Mouse (Mus musculus) T-cell, adult 2 months (primary cell): ENCODE data around the gene Fggy.

Source experiments
- DNase-seq: peaks from one replicate; pipeline ENCODE4 v3.0.0; 2022; ENCODE audit warnings: low spot score

Gene Fggy

DNA sequence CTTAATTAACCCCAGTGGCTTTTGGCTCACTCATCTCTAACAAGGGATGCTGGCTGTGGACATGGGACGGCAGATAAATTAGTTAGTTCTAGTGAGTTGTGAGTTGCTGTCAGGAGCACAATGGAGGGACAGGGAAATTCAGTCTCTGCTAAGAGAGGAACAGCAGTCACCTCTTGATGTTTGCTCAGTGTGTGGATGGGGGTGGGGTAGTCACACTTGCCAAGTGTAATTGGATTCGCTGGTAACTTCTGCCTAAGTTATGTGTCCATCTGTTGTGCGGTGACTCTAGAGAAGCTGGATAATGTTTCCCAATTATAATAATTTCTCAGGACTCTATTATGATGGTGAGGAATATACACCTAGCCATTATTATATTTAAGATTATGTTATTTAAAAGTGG is 107.0 kb downstream of the Fggy start:
- no peak for DNase-seq

DNA sequence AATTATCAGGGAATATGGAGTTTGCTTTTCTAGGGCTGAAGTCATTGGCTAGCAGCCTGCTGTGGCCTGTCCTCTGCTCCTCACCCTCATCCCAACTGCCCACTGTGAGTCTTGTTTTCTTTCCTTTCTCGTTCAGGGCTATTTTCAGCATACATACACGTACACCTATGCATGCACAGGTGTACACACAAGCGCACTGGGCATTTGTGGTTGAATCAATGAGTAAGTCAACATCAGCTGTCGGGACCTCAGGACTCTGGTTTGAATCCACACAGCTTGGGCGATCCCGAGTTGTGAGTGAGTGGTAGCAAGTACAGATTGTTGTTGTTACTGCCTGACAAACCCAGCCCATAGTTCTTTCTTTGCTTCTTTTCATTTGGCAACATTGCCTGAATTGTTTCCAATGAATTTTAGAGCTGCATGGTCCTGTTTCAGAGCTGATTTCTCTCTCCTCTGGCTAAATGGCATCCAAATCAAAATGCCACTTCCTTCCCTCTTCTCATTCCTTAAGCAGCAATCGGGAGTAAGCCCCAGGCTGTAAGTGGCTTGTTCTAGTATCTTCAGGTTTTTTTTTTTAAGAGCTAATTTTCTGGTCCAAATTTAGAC is 109.1 kb downstream of the Fggy start:
- no peak for DNase-seq

GRCm38 (mm10) chr4:95666896-95667295 is 109.6 kb downstream of the Fggy start:
- DNase-seq: no peak

DNA sequence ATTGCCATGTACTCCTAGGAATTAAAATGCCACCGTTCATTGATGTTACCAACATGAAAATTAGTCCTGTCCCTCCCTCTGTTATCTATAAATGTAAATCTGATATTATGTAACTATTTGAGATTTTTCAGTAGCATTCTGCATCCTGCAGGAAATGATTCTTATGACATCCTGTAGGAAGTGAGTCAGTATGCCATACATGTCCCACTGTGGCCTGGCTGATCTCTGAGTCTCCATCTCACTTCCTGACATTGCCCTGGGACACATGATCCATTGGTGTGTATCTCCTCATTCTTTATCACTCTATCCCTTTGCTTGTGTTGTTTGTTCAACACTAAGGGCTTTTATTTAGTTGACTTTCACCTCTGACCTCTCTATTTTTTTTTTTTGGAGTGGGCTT is 110.3 kb downstream of the Fggy start:
- DNase-seq: no peak

- DNase-seq: no peak
These were observed 111.2 kb downstream of the Fggy start for GRCm38 (mm10) chr4:95668543-95668942.

- no peak for DNase-seq
These were observed 112.0 kb downstream of the Fggy start for GRCm38 (mm10) chr4:95669336-95669735.

GRCm38 (mm10) chr4:95670559-95670958 is 113.3 kb downstream of the Fggy start:
- no peak for DNase-seq

- no peak for DNase-seq
These were observed 114.7 kb downstream of the Fggy start for GRCm38 (mm10) chr4:95672039-95672438.

DNA sequence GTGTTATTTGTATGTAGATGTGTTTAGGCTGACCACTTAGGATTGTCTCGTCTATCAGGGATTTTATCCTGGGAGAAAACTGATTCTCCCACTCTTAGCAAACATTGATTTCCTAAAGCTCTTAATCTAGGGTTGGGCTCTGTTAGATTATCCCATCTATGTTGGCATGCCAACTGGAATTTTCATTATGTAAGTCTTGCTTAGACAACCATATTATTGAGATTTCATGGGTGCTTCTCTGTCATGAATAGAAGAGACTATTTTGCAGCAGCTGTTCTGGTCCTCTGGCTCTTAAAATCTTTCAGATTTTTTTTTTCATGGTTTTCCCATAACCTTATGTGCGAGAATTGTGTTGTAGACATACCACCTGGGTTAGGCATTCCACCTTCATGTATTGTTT is 119.1 kb downstream of the Fggy start:
- no peak for DNase-seq

- DNase-seq: no peak
These were observed 123.6 kb downstream of the Fggy start for GRCm38 (mm10) chr4:95680756-95681449.

DNA sequence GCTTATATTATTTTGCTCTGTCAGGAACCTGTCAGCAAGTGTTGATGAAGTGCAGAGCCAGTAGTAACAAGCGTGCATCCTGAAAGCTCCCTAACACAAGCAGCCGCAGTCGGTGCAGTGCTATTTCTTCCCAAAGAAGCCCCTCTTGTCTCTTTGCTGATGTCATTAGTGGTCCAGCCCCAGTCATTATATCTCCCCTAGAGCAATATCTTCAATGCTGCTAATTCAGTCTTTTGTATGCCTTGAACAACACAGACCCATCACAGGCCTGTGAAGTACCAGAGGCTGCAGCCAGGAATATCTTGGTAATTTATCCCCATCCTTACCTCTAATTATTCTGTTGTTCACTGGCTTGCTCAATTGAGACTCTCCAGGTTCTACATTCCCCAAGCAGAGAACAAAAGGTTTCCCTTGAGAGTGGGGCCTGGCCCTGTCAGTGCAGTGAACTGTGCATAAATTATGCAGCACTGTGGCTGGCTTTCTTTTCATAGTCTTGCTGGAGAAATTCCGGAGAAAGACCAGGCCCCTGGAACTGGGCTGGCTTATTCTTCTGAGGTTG is 127.3 kb downstream of the Fggy start:
- DNase-seq: no peak

- no peak for DNase-seq
These were observed 129.5 kb downstream of the Fggy start for GRCm38 (mm10) chr4:95686775-95687174.

DNA sequence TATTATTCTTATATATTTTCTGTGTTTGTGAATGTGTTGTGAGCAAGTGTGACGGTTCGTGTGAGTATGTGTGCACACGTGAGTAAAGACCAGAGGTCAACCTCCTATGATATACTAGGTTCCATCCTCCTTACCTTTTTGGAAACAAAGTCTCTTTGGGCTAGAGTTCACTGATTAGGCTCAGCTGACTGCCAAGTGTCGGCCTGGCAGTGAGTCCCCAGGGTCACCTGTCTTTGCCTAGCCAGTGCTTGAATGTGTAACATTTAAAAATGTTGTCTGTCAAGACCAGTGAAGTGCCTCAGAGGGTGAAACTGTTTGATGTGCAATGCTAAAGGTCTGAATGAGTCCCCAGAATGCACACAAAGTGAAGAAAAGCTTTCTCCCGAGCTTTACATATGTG is 130.0 kb downstream of the Fggy start:
- no peak for DNase-seq

GRCm38 (mm10) chr4:95688159-95688558 is 130.9 kb downstream of the Fggy start:
- DNase-seq: no peak

DNA sequence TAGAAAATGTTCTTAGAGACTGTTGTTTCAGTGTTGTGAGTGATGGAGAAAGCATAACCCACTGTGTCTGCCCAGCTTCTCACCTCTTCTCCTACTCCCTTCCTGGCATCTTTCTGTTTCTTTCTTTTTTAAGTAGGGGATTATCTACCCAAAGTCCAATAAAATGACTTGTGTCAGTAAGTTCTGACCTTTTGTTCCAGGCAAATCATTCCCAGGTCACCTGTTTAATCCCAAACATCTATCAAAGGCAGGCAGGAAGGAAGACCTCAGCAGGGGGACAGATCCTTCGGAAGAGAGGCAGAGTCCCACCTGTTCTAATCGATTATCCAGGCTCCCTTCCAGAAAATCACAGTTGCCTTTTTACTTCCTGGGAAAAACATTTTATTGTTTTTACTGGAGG is 143.1 kb downstream of the Fggy start:
- DNase-seq: no peak

GRCm38 (mm10) chr4:95707941-95708897 is 150.9 kb downstream of the Fggy start:
- DNase-seq: no peak

- no peak for DNase-seq
These were observed 152.4 kb downstream of the Fggy start for GRCm38 (mm10) chr4:95709750-95710149.

- no peak for DNase-seq
These were observed 155.5 kb downstream of the Fggy start for GRCm38 (mm10) chr4:95712802-95713201.

DNA sequence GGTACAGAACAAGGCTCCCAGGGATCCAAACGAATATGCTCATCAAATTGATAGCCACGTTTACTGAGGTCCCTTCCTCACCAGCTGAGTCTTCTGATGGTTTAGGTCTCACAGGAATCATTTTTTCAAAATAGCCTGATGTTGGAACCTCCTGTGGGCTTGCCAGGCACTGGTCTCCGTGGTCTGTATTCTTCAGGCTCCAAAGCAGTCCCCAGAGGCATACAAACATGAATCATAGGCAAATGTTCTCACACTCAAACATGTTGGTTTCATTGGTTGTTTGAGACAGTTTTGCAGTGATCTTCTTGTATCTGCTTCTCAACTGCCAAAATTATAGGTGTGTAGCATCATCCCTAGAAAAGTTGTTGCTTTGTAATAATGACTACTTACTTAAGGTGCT is 156.0 kb downstream of the Fggy start:
- DNase-seq: no peak

- DNase-seq: no peak
These were observed 158.8 kb downstream of the Fggy start for GRCm38 (mm10) chr4:95716137-95716536.

GRCm38 (mm10) chr4:95723615-95724014 is 166.3 kb downstream of the Fggy start:
- no peak for DNase-seq

- no peak for DNase-seq
These were observed 169.1 kb downstream of the Fggy start for GRCm38 (mm10) chr4:95726361-95726760.
